Mouse (Mus musculus) CD4-positive, CD25-positive, alpha-beta regulatory T cell (primary cell): ENCODE data around the gene Rtp1. TPM values are rescaled to one million over a fixed set of nuclear protein-coding genes. Genes with fewer than 3 reads are reported as not detected.

Experiments
- polyA plus RNA-seq: library from polyadenylated mRNA; unstranded; fragments of 100-300 nt; shearing (Covaris generic); gene quantifications from one replicate; pipeline ENCODE4 v1.2.1, GENCODE M21; 2017

Gene Rtp1
- polyA plus RNA-seq, result not detected

DNA sequence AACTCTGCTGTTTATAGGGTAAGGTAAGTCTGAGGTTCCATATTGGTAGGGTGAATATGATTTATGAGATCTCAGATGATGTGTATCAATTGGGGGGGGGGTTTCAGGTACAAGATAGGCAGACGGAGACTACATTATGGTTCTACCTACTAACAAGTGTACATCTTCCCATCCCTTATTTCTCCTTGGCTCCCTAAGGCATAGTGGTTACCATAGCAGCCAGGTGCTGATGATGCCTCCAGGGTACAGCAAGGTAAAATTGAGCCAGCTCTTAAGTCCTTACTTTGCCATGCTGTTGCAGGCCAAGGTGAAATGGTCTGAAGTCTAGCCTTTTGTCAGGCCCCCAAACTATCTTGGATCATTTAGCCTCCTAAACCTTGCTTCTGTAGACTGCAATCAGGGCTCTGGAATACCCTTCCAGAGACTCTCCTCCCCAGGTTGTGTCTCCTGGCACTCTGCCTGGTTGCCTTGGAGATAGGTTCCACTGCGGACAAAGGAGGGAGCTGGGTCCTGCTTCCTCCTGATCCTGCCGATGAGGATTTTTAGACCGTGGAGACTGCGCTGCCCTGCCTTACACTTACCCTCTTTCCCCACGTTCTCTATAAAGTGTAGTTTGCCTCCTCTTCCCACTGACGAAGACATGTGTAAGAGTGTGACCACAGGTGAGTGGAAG is at the start of gene Rtp1:
TSS of gene Rtp1 (plus strand) at position 487 of the 673 bp plus-strand sequence.

Other genes with a start within 250 kb of the Rtp1 start
- gene St6gal1, start 204.4 kb upstream of the Rtp1 start, polyA plus RNA-seq, result 89.4 TPM
- 101 TPM for gene Rtp4, start 91.2 kb downstream of the Rtp1 start, polyA plus RNA-seq
- 0.04 TPM for gene Masp1, start 91.7 kb downstream of the Rtp1 start, polyA plus RNA-seq